Mouse (Mus musculus) mesoderm, embryonic 11.5 days (tissue): ENCODE results near the gene Itgb7.
"Not testable (repeated sequence)": the region's sequence is repeated elsewhere in the genome, so short reads cannot be mapped to it uniquely, and the experiment has no call there.

Source experiments
- DNase-seq: peaks from one replicate; pipeline ENCODE4 v3.0.0-alpha.2; 2012; ENCODE audit warnings: low read depth, low spot score

Itgb7 gene

GRCm38 (mm10) chr15:102225619-102226018, 6.1 kb downstream of the Itgb7 start:
- DNase-seq = not testable (repeated sequence)

GRCm38 (mm10) chr15:102224992-102225617, 6.6 kb downstream of the Itgb7 start:
- no peak for DNase-seq

GRCm38 (mm10) chr15:102224186-102224991, 7.4 kb downstream of the Itgb7 start:
- peak; percentile 79 for DNase-seq

GRCm38 (mm10) chr15:102222386-102222785, 9.4 kb downstream of the Itgb7 start:
- no peak for DNase-seq

- no peak for DNase-seq
Measured at GRCm38 (mm10) chr15:102217325-102217724, 14.4 kb downstream of the Itgb7 start.

- DNase-seq = no peak
Measured at GRCm38 (mm10) chr15:102216459-102217228, 15.1 kb downstream of the Itgb7 start.

GRCm38 (mm10) chr15:102215624-102216023, 16.1 kb downstream of the Itgb7 start:
- no peak for DNase-seq

GRCm38 (mm10) chr15:102214132-102214531, 17.6 kb downstream of the Itgb7 start:
- DNase-seq = no peak

- no peak for DNase-seq
Measured at GRCm38 (mm10) chr15:102211895-102212294, 19.8 kb downstream of the Itgb7 start.

- DNase-seq = no peak
Measured at GRCm38 (mm10) chr15:102210816-102211215, 20.9 kb downstream of the Itgb7 start.

GRCm38 (mm10) chr15:102209114-102209513, 22.6 kb downstream of the Itgb7 start:
- no peak for DNase-seq

GRCm38 (mm10) chr15:102208092-102208561, 23.6 kb downstream of the Itgb7 start:
- DNase-seq = no peak

GRCm38 (mm10) chr15:102207351-102207750, 24.4 kb downstream of the Itgb7 start:
- DNase-seq = no peak

GRCm38 (mm10) chr15:102205779-102206178, 26.0 kb downstream of the Itgb7 start:
- DNase-seq = no peak

- DNase-seq = peak; percentile 16
Measured at GRCm38 (mm10) chr15:102204674-102205505, 26.9 kb downstream of the Itgb7 start, which contains the start of gene Csad. Gene Csad (minus strand): TSS chr15:102204724.

- DNase-seq = peak; percentile 72
Measured at GRCm38 (mm10) chr15:102203835-102204381, 27.8 kb downstream of the Itgb7 start.

GRCm38 (mm10) chr15:102202971-102203834, 28.5 kb downstream of the Itgb7 start, which contains the start of gene Zfp740:
Gene Zfp740 (plus strand): TSS chr15:102203249.
- peak; percentile 97 for DNase-seq

GRCm38 (mm10) chr15:102198841-102199240, 32.9 kb downstream of the Itgb7 start:
- DNase-seq = no peak

- DNase-seq = no peak
Measured at GRCm38 (mm10) chr15:102195373-102195772, 36.4 kb downstream of the Itgb7 start.

DNA sequence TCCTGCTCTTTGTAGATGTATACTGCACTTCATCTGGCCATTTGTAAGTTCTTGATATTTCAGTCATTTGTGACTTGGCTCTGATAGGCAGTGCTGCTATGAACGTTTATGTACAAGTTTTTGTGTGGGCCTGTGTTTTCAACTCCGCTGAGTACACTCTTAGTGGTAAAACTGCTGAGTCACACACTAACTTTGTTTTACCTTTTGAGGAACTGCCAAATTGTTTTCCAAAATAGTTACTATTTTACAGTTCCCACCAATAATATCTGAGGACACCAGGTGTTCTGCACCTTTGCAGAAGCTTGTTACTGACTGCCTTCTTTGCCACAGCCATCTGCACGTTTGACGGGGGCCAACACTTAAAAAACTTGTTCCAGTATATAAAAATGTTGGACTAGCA, 37.3 kb downstream of the Itgb7 start:
- DNase-seq = no peak
